21 mouse cellular contexts compared by ENCODE assay signal in the genomic region with DNA sequence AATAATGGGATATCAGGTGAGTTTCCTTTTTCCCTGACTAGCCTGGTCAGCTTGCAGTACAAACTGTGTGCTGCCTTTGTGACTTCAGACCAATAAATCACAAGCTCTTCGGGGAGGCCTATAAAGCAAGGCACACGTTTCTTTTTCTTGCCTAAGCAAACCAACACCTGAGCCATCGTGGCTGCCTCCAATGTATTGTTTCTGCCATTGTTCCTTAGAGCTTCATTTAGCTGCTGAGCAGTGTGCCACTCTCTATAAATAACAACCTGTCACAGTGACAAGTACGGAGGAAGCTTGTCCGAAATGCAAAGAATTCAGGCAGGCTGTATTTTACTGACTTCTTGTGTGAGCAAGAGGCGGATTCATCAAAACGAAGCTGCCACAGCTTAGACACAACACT.
DNase-seq lines count a peak whose midpoint lies in the region; ATAC-seq and TF ChIP-seq lines count a peak whose summit lies in the region.
"Had no signal": no experiment of that assay in that cellular context is flagged by ENCODE, and none has a peak within 500 bp of the region (broad histone marks: within the 10 kb centered on the region; RNA-seq: fewer than 3 reads in every experiment).

No protein-coding gene starts in this region.

- H3K4me2 ChIP-seq in heart, postnatal 0 days (ENCODE audit: low read depth, low read length): no peak overlapping the region
- H3K4me2 ChIP-seq in neural tube, embryonic 13.5 days: no peak overlapping the region
- H3K4me2 ChIP-seq: heart, embryonic 15.5 days had no signal

- H3K9ac ChIP-seq in heart, adult 2 months (ENCODE audit: low read depth, low read length): no peak overlapping the region
- H3K9ac ChIP-seq in heart, postnatal 0 days (replicated peaks; ENCODE audit: low read depth, low read length): no peak overlapping the region
- no peak overlapping the region for H3K9ac ChIP-seq in neural tube, embryonic 13.5 days
- H3K9ac ChIP-seq: heart, embryonic 15.5 days had no signal

- peak; percentile 66; the same call in 1 of the 2 replicates for ATAC-seq in heart, postnatal 0 days (ENCODE audit: insufficient read depth, low read depth)
- ATAC-seq in neural tube, embryonic 13.5 days (ENCODE audit: low read depth): peak; percentile 62
- ATAC-seq: Patski had no signal

- no peaks in the 10 kb centered on the region for H3K27me3 ChIP-seq in heart, adult 2 months (ENCODE audit: control insufficient read depth, insufficient read depth, low read length)
- H3K27me3 ChIP-seq in heart, postnatal 0 days (ENCODE audit: control insufficient read depth, insufficient read depth, low read length): no peaks in the 10 kb centered on the region
- no peaks in the 10 kb centered on the region for H3K27me3 ChIP-seq in neural tube, embryonic 13.5 days
- H3K27me3 ChIP-seq: heart, embryonic 15.5 days; Patski had no signal

- TF ChIP-seq CTCF in heart, adult 2 months (IDR thresholded peaks at IDR 0.05): no peak
- TF ChIP-seq CTCF in heart, postnatal 0 days (IDR thresholded peaks at IDR 0.05; ENCODE audit: low read depth): no peak

- peak; percentile 68 for DNase-seq in heart, adult 11 months
- DNase-seq in heart, adult 2 months: no peak
- peak; percentile 47 for DNase-seq in heart, postnatal 0 days (ENCODE audit: low spot score)
- DNase-seq in heart, adult 9 months (ENCODE audit: low spot score in 2 of 2): no peak
- no peak for DNase-seq in neural tube, embryonic 10.5 days (ENCODE audit: extremely low spot score, low spot score)
- no peak for DNase-seq in Muller cell, postnatal 12 days (ENCODE audit: inconsistent ontology term)
- DNase-seq: adrenal gland, postnatal 36 days; cerebellum, adult 11-12 months; cerebellum, postnatal 10 days; gastrocnemius, postnatal 10 days; kidney, adult 2 months; kidney, postnatal 10 days; left cerebral cortex, postnatal 4 days; lung, postnatal 4 days; right cerebral cortex, postnatal 14 days; thymus, adult 2 months; thymus, postnatal 4 days had no signal

- no peaks in the 10 kb centered on the region for H3K9me3 ChIP-seq in heart, postnatal 0 days (replicated peaks; ENCODE audit: control insufficient read depth, low read length)
- H3K9me3 ChIP-seq in neural tube, embryonic 13.5 days: no peaks in the 10 kb centered on the region
- H3K9me3 ChIP-seq: heart, embryonic 15.5 days had no signal

- no peak overlapping the region for H3K27ac ChIP-seq in heart, adult 2 months
- no peak overlapping the region for H3K27ac ChIP-seq in heart, postnatal 0 days (ENCODE audit: low read depth)
- peak overlapping the region; percentile 38 for H3K27ac ChIP-seq in neural tube, embryonic 13.5 days (replicated peaks)
- H3K27ac ChIP-seq: heart, embryonic 15.5 days; stomach, postnatal 0 days had no signal

- intact Hi-C loops in heart, adult 2 months (cut with DNase I): no loop called here

- TF ChIP-seq EP300 in heart, adult 2 months (IDR thresholded peaks at IDR 0.05; ENCODE audit: insufficient read depth, low read depth, low read length): no peak
- TF ChIP-seq EP300 in heart, postnatal 0 days (IDR thresholded peaks at IDR 0.05; ENCODE audit: low read depth): no peak

- 56% methylated on average over 7 of the region's 7 CpGs for WGBS in heart, adult 2 months
- WGBS in heart, postnatal 0 days: 48% methylated on average over 7 of the region's 7 CpGs
- 32% methylated on average over 7 of the region's 7 CpGs for WGBS in neural tube, embryonic 13.5 days

- no peaks in the 10 kb centered on the region for H3K4me1 ChIP-seq in heart, adult 2 months (ENCODE audit: control insufficient read depth, insufficient read depth, low read length)
- no peaks in the 10 kb centered on the region for H3K4me1 ChIP-seq in heart, postnatal 0 days (ENCODE audit: control insufficient read depth, insufficient read depth)
- peaks cover 14% of the 10 kb centered on the region for H3K4me1 ChIP-seq in neural tube, embryonic 13.5 days (replicated peaks)

- no peak for TF ChIP-seq POLR2A in heart, adult 2 months (IDR thresholded peaks at IDR 0.05; ENCODE audit: insufficient read depth, low read depth, low read length)

- no peaks in the 10 kb centered on the region for H3K36me3 ChIP-seq in heart, adult 2 months (ENCODE audit: control insufficient read depth, insufficient read depth, low read length)
- H3K36me3 ChIP-seq in heart, postnatal 0 days (replicated peaks; ENCODE audit: control insufficient read depth, insufficient read depth, low read length): no peaks in the 10 kb centered on the region
- no peaks in the 10 kb centered on the region for H3K36me3 ChIP-seq in neural tube, embryonic 13.5 days
- H3K36me3 ChIP-seq: heart, embryonic 15.5 days had no signal

- H3K4me3 ChIP-seq in heart, adult 2 months: no peak overlapping the region
- no peak overlapping the region for H3K4me3 ChIP-seq in heart, postnatal 0 days (ENCODE audit: low read depth, low read length)
- no peak overlapping the region for H3K4me3 ChIP-seq in neural tube, embryonic 13.5 days
- H3K4me3 ChIP-seq: heart, embryonic 15.5 days had no signal

- no peaks in the 10 kb centered on the region for H3K79me2 ChIP-seq in heart, adult 2 months (replicated peaks; ENCODE audit: control insufficient read depth, insufficient read depth, low read length)

Comparison
In these comparisons a context has a peak if more than half of its experiments do, and no peak if none do; other contexts are left out.
1. DNase-seq: peak in heart, adult 11 months (single experiment) and heart, postnatal 0 days (single experiment); none in heart, adult 2 months (0 of 2), heart, adult 9 months (0 of 2), neural tube, embryonic 10.5 days (single experiment) and Muller cell, postnatal 12 days (single experiment).